Mouse (Mus musculus): Measurements from ENCODE around the gene Egln2.

Egln2 gene

DNA sequence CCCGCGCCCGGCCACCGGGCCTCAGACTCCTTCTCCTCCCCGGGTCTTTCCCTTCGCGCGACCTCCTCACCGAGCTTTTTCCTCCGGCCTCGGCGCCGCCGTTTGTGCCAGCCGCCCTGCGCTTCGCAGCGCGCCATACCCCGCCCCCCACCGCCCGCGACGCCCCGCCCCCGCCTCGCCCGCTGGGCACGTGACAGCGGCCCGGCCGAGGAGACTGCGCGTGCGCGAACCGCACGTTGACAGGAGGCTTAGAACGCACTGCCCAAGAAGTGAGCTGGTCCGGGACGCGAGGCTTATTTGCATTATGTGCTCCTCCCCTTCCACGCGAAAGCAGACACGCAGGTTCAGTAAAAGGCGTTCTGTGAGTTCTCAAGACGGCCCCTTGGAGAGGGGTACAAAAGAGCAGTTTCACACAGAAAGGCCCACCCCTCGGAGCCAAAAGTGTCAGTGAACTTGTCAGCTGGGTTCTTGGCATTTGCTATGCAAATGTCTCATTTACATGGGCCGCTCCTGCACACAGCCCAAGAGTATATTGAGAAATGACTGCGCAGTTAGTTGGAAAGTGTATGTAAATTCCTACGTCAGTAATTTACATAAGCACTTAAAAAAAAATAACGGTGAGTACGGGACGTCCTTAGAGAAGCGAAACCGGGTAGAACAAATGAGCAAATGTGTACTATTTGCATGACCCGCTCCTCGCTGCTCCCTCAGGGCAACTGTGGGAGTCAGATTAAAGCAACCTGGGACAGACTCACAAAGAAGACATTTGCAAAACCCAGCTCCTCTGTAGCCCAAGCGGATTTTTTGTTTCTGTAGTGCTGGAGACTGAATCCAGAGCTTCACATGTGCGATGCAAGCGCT is at the start of gene Egln2:
Gene Egln2 (minus strand): TSS at position 189 of the 861 bp plus-strand sequence.
- peak; percentile 96 for DNase-seq

DNA sequence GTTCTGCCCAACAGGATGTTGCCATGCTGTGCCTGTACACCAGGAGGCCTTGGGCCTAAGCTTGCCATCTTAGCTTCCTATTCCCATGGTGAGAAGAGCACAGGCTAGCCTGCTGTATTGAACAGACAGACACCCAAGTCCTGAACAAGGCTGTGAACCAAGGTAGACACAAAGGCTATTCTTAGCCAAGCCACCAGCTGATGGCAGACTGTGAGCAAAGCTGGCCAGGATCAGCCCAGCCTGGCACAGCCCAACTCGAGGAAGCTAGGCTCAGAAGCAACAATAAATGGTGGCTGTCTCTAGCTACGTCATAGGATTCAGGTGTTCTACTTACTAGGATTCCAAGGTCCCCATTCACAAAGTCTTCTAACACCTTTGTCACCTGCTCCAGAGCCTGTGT is 46.0 kb upstream of the Egln2 start:
- DNase-seq: no peak

DNA sequence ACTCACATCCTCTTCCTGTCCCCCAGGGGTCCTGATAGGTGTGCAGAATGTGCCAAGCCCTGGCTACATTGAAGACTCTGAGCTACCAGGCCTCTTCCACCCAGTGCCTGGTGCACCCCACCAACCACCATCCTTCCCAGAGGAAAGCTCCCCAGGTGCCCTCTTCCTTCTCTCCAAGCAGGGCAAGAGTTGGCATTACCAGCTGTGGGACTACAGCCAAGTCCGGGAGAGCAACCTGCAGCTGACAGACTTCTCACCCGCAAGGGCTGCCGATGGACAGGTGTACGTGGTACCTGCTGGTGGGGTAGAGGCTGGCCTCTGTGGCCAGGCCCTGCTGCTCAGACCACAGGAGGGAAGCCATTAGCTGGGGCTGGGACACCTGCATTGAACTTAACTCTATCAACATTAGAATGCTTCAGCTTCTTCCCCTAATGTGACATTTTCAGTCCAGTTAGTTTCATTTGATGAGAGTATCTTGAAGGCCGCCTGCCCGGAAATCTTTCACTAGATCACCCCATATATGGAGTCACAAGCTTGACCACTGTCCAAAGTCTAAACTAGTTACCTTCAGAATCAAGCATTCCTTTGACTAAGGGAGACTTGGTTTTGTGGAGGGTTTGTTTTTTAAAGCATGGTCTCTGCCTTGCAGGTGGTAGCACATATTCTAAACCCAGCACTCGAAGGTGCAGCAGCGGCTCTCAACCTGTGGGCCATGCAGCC is 37.3 kb upstream of the Egln2 start:
- no peak for DNase-seq

DNA sequence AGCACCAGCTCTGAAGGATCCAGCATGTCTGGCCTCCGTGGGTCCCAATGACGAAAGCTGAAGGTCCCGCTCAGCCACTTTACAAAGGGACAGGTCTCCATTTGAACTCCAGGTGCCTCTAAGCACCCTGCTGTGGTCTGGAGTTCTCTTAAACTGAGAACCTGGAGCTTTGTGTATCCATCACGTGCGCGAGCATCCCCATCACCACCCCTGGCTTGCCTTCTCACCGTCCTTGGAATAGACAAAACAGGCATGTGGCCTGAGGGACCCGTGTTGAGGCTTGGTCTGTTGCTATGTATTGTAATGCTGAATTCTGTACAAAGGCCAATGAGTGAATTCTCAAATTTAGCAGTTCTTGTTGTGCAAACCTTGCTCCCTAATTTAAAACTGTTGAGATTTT is 32.2 kb upstream of the Egln2 start:
- no peak for DNase-seq

- DNase-seq: no peak
Observed at GRCm38 (mm10) chr7:27198355-27198754, 31.8 kb upstream of the Egln2 start.

GRCm38 (mm10) chr7:27197634-27198033 is 31.0 kb upstream of the Egln2 start:
- DNase-seq: no peak

GRCm38 (mm10) chr7:27197136-27197535 is 30.5 kb upstream of the Egln2 start:
- no peak for DNase-seq

- DNase-seq: peak; percentile 99
Observed at GRCm38 (mm10) chr7:27195681-27196611, 29.3 kb upstream of the Egln2 start, which contains the start of the genes BC024978 and Snrpa. Gene BC024978 (plus strand): TSS chr7:27195781. Gene Snrpa (minus strand): TSS chr7:27196271.

DNA sequence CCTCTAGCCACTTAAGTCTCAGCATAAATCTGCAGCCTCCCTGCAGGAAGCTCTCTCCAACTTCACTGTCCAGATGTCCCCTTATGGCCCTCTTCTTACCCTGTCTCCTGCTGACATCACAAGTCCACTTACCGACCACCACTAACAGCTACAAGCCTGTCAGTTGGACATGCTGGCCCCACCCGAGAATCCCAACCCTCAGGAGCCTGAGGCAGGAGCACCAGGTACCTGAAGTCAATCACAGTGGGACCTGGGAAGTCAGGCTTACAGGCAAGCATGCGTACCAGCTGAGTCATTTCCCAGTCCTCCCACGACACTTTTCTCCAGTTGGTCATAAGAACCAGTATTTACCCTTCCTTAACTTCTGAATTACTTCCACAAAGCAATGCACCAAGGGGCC is 27.1 kb upstream of the Egln2 start:
- no peak for DNase-seq

DNA sequence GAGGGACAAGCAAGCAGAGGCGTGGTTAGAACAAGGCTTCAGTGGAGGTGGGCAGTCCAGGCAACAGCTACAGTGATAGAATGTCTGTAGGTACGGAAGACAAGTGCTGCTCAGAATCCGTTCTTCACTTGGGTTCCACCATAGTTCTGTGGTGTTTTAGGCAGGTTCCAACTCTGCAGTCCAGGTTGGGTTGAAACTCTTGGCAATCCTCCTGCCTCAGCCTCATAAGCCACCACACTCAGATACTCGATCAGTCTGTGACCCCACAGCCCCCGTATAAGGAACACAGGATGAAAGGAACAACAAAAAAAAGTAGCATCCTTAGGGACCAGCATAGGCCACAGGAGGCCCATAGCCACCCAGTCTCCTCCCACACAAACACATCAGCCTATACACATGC is 25.8 kb upstream of the Egln2 start:
- DNase-seq: no peak

- no peak for DNase-seq
Observed at GRCm38 (mm10) chr7:27189271-27189931, 22.8 kb upstream of the Egln2 start.

- no peak for DNase-seq
Observed at GRCm38 (mm10) chr7:27185986-27186385, 19.4 kb upstream of the Egln2 start.

DNA sequence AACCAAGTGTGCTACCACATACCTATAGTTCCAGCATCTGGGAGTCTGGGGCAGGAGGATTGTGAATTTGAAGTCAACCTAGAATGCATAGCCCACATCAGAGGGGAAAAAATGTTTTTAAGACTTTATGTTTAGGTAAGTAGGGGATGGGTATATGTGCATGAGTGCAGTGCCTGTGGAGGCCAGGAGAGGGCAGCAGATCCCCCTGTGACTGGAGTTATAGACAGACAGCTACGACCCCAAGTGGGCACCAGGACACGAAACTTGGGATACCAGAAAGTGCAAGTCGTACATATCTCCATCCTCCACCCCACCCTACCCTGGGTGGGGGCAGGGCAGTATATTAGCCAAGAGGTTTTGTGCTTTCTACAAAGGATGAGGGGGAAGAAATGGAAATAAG is 18.4 kb upstream of the Egln2 start:
- no peak for DNase-seq

DNA sequence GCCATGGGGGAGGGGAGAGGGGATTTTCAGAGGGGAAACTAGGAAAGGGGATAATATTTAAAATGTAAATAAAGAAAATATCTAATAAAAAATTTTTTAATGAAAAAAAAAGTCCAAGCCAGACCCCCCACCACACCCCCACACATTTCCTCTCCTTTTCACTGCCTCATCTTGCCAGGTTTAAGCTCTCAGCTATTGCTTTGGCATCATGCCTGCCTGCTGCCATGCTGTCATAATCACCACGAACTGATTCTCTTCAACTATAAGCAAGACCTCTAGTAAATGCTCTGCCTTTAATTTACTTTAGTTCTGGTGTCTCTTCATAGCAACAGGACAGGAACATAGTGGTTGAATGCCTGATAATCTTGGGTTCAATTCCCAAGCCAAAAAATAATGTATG is 15.9 kb upstream of the Egln2 start:
- DNase-seq: no peak

DNA sequence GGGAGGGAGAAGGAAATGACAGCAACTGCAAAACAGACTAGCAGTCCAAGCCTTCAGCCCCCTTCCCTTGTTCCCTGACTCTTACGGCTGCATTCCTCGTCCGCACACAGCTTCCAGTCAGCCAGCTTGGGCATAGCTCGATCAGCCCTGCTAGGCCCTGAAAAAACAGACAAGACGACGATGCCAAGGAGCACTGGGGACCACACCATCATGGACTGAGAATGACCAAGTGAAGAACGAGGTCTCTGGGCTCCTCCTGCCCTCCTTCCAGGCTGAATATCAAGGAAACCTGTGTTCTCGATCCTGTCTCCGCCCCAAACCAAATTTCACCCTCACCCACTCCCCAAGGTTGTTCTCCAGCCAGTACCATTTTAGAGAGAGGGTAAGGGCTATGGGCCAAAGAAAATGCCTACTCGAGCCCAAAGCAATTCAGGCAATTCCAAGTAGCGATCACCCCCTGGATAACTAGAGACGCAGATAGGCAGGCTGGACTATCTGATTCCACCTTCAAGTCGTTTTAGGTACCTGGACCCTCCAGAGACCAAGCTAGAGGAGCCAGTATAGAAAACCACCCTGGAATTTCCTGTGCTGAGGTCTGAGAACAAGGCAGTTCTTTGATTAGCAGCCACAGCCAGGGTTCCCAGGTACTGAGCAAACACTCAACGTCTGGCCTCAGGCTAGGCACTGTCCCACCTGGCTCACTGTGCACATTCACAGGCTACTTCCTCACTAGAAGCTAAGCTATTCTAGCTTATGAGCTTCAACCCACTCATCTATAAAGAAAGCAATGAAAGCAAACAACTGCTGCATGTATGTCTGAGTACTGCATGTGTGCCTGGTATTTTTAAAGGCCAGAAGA is 14.5 kb upstream of the Egln2 start, which contains the start of the genes Gm21983 and Mia:
Gene Gm21983 (minus strand): TSS at position 250 of the 859 bp plus-strand sequence.
Gene Mia (minus strand): TSS at position 321 of the 859 bp plus-strand sequence.
- DNase-seq: no peak

- DNase-seq: no peak
Observed at GRCm38 (mm10) chr7:27180036-27180435, 13.4 kb upstream of the Egln2 start.

- DNase-seq: no peak
Observed at GRCm38 (mm10) chr7:27179217-27179918, 12.8 kb upstream of the Egln2 start.

DNA sequence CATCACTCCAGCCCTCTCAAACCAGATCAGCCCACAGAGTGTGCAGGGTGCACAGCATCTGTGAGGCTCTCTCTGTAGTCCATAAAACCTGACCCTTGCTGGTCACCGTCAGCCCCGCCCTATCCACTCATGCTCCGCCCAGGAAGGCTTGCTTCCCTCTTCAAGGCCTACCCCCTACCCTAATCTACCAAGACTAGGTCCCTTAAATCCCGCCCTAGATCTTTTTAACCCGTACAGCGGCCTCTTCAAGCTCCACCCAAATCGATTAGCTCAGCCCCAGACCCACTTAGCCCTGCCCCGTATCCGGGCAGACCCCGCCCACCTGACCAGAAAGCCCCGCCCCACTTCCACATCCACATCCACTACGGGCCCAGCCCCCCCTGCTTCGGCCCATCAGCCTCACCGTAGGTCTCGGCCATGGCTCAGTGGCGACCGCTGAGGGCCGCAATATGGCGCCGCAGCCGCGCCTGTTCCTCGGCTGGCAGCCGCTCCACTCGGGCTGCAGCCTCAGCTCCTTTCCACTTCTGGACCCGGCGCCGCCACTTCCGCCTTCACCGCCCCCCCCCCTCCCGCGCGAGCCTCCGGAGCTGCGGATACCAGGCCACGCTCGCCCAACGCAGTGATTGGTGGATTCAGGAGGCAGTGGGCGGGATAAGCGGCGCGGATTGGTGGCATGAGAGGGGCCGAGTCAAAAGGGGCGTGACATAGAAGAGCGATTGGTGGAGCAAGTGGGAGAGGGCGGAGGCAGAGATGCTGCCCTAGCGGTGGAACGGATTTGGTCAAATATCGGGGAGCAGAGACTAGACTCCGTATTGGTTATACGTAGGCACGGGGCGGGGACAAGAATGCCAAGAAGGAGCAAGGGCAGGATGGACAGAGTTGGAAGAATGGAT is 12.0 kb upstream of the Egln2 start, which contains the start of gene Rab4b:
Gene Rab4b (minus strand): TSS at position 573 of the 893 bp plus-strand sequence.
- peak; percentile 100 for DNase-seq

DNA sequence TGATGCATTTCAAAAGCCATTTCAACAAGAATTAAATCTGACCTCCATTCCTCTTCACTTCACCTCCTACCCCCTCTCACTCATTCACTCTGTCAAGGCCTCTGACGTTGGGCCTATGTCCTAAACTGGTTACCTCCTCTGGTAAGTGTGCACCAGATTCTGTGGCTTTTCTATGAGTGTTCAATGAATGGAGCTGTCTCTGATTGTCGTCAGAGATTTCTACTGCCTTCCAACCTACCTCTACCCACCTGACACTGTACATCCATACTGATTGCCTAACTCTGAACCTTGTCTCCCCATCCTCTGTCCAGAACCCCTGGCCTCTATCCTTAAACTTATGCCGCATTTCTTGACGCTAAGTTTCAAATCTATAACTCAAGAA is 11.3 kb upstream of the Egln2 start:
- DNase-seq: no peak

Measured in right cerebral cortex, adult 18-20 months (tissue).